Mouse (Mus musculus) testis, adult 2 months (tissue): ENCODE data around the gene Fbxo47. TPM values are rescaled to one million over a fixed set of nuclear protein-coding genes. Genes with fewer than 3 reads are reported as not detected.

ENCODE experiments used
- H3K27ac ChIP-seq: fragments of 200-500 bp; 2 replicates; pipeline ENCODE4 v1.5.1; 2012; ENCODE audit warnings: low read depth, low read length; ENCODE audit not compliant: control insufficient read depth, insufficient read depth
- H3K27me3 ChIP-seq: fragments of 200-500 bp; 2 replicates; pipeline ENCODE4 v1.6.1; 2012; ENCODE audit warnings: mild to moderate bottlenecking, low read length, moderate library complexity; ENCODE audit not compliant: control insufficient read depth, insufficient read depth
- H3K36me3 ChIP-seq: fragments of 200-500 bp; 2 replicates; pipeline ENCODE4 v1.6.1; 2012; ENCODE audit warnings: mild to moderate bottlenecking, low read length; ENCODE audit not compliant: control insufficient read depth, insufficient read depth
- H3K4me1 ChIP-seq: fragments of 200-500 bp; 2 replicates; pipeline ENCODE4 v1.6.1; 2012; ENCODE audit warnings: low read length; ENCODE audit not compliant: control insufficient read depth, insufficient read depth
- H3K4me3 ChIP-seq: fragments of 200-500 bp; 2 replicates; pipeline ENCODE4 v1.5.1; 2012; ENCODE audit warnings: low read depth, mild to moderate bottlenecking, low read length, moderate library complexity, mixed read lengths; ENCODE audit not compliant: control insufficient read depth
- CTCF ChIP-seq: fragments of 200-500 bp; IDR thresholded peaks from 2 replicates; pipeline ENCODE4 v1.5.1; 2012; ENCODE audit warnings: low read depth, mild to moderate bottlenecking, inconsistent platforms, low read length, moderate library complexity; ENCODE audit not compliant: control insufficient read depth, insufficient read depth, insufficient replicate concordance
- POLR2A ChIP-seq: fragments of 200-500 bp; IDR thresholded peaks from 2 replicates; pipeline ENCODE4 v1.6.1; 2012; ENCODE audit warnings: low read depth, mild to moderate bottlenecking, inconsistent platforms, low read length, moderate library complexity; ENCODE audit not compliant: control insufficient read depth
- polyA plus RNA-seq: library from polyadenylated mRNA; depleted of rRNA; stranded (reverse); fragments of >200 nt; gene quantifications from 2 replicates; pipeline ENCODE4 v1.2.3, GENCODE M21; 2012; rRNA removed

The Fbxo47 gene
- polyA plus RNA-seq, 1 experiment: 25.8 TPM

GRCm38 (mm10) chr11:97807626-97808025 is 76.3 kb downstream of the Fbxo47 start:
- Histone ChIP-seq H3K36me3 (no peaks in the 10 kb centered on the region), H3K27ac (no peak overlapping the region), H3K4me3 (no peak overlapping the region), H3K4me1 (peaks cover 30% of the 10 kb centered on the region), H3K27me3 (no peaks in the 10 kb centered on the region)
- TF ChIP-seq POLR2A: no peak
- TF ChIP-seq CTCF: no peak

- H3K36me3 ChIP-seq: no peaks in the 10 kb centered on the region
- no peak for TF ChIP-seq CTCF
These were observed 77.4 kb downstream of the Fbxo47 start for GRCm38 (mm10) chr11:97806613-97806964.

GRCm38 (mm10) chr11:97805662-97806612 is 78.0 kb downstream of the Fbxo47 start:
- peaks cover 36% of the 10 kb centered on the region for H3K4me1 ChIP-seq

More at GRCm38 (mm10) chr11:97806613-97806964, 77.4 kb downstream of the Fbxo47 start:
- no peak overlapping the region for H3K4me3 ChIP-seq
- no peak overlapping the region for H3K27ac ChIP-seq
- H3K27me3 ChIP-seq: no peaks in the 10 kb centered on the region
- H3K4me1 ChIP-seq: peaks cover 30% of the 10 kb centered on the region

GRCm38 (mm10) chr11:97804841-97805661 is 78.9 kb downstream of the Fbxo47 start:
- TF ChIP-seq CTCF: no peak
- no peak for TF ChIP-seq POLR2A

More at GRCm38 (mm10) chr11:97805662-97806612, 78.0 kb downstream of the Fbxo47 start:
- H3K27me3 ChIP-seq: no peaks in the 10 kb centered on the region
- no peaks in the 10 kb centered on the region for H3K36me3 ChIP-seq
- H3K27ac ChIP-seq: no peak overlapping the region
- no peak overlapping the region for H3K4me3 ChIP-seq
- no peak for TF ChIP-seq POLR2A
- no peak for TF ChIP-seq CTCF

GRCm38 (mm10) chr11:97803847-97804246 is 80.1 kb downstream of the Fbxo47 start:
- H3K27me3 ChIP-seq: 0 out of 2 replicates have a peak, but pooled peaks cover 3% of the 10 kb centered on the region
- H3K4me1 ChIP-seq: peaks cover 46% of the 10 kb centered on the region
- H3K4me3 ChIP-seq: no peak overlapping the region
- no peak overlapping the region for H3K27ac ChIP-seq
- H3K36me3 ChIP-seq: no peaks in the 10 kb centered on the region
- TF ChIP-seq CTCF: no peak
- TF ChIP-seq POLR2A: no peak

More at GRCm38 (mm10) chr11:97804841-97805661, 78.9 kb downstream of the Fbxo47 start:
- Histone ChIP-seq H3K27me3 (0 out of 2 replicates have a peak, but pooled peaks cover 3% of the 10 kb centered on the region), H3K27ac (no peak overlapping the region), H3K36me3 (no peaks in the 10 kb centered on the region), H3K4me1 (peaks cover 40% of the 10 kb centered on the region), H3K4me3 (no peak overlapping the region)

Other genes with a start within 250 kb of the Fbxo47 start
- gene Mllt6, start 220.7 kb downstream of the Fbxo47 start, polyA plus RNA-seq: 7.4 and 8.2 TPM in 2 replicates
- 17.6 and 17.7 TPM in 2 replicates for gene Cisd3, start 198.3 kb downstream of the Fbxo47 start, polyA plus RNA-seq
- gene Pcgf2, start 183.7 kb downstream of the Fbxo47 start, polyA plus RNA-seq: 6.4 and 8.1 TPM in 2 replicates
- 102 and 104 TPM in 2 replicates for gene Psmb3, start 180.8 kb downstream of the Fbxo47 start, polyA plus RNA-seq
- gene Pip4k2b, start 139.4 kb downstream of the Fbxo47 start, polyA plus RNA-seq: 2.5 TPM in 2 replicates
- gene Cwc25, start 117.6 kb downstream of the Fbxo47 start, polyA plus RNA-seq: 5.6 and 6.3 TPM in 2 replicates
- 174 and 181 TPM in 2 replicates for gene 1700001P01Rik, start 108.2 kb downstream of the Fbxo47 start, polyA plus RNA-seq
- 120 and 126 TPM in 2 replicates for gene Rpl23, start 101.7 kb downstream of the Fbxo47 start, polyA plus RNA-seq
- 21.4 and 23.1 TPM in 2 replicates for gene Lasp1, start 85.2 kb downstream of the Fbxo47 start, polyA plus RNA-seq
- 2.7 and 3.5 TPM in 2 replicates for gene B230217C12Rik, start 43.4 kb downstream of the Fbxo47 start, polyA plus RNA-seq
- 64.4 and 70.5 TPM in 2 replicates for gene Plxdc1, start 102.3 kb upstream of the Fbxo47 start, polyA plus RNA-seq
- gene Arl5c, start 112.0 kb upstream of the Fbxo47 start, polyA plus RNA-seq: 0.20 and 0.44 TPM in 2 replicates
- 76.7 and 79.4 TPM in 2 replicates for gene Cacnb1, start 138.9 kb upstream of the Fbxo47 start, polyA plus RNA-seq
- 236 and 267 TPM in 2 replicates for gene Rpl19, start 142.6 kb upstream of the Fbxo47 start, polyA plus RNA-seq
- 7.3 and 7.6 TPM in 2 replicates for gene Stac2, start 169.3 kb upstream of the Fbxo47 start, polyA plus RNA-seq